Mouse (Mus musculus) cerebellum, adult 2 months (tissue): Measurements from ENCODE around the gene Sox8.

ENCODE experiments used
- CTCF ChIP-seq: fragments of 200-500 bp; IDR thresholded peaks from 2 replicates; pipeline ENCODE4 v1.5.1; 2011; ENCODE audit warnings: low read depth, mild to moderate bottlenecking, control low read depth, low read length, moderate library complexity, borderline replicate concordance; ENCODE audit not compliant: insufficient read depth
- POLR2A ChIP-seq: fragments of 200-500 bp; IDR thresholded peaks from 2 replicates; pipeline ENCODE4 v1.6.1; 2011; ENCODE audit warnings: low read length, control low read depth, borderline replicate concordance; ENCODE audit not compliant: insufficient read depth

DNA sequence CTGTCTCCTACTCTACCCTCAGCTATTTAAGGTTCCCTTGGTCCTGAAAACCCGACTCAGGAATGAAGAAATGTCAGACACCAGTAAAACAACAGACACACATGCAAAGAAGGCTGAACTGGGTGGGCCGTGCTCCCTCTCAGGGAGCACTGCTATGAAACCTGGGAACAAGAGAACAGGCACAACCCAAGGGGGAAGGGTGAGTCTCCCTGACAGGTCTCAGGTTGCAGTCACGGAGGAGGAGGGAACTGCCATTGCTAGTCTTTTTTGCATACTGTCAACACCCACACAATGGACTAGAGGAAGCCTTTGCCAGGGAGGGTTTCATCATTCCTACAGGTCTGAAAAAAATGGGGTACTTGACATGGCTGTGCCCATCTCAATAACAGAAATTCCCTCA, 23.5 kb downstream of the Sox8 start:
- TF ChIP-seq CTCF (no peak), POLR2A (no peak)
